Mouse (Mus musculus) neural tube, embryonic 12.5 days (tissue): ENCODE data around the gene Taf1b. TPM values are rescaled to one million over a fixed set of nuclear protein-coding genes. Genes with fewer than 3 reads are reported as not detected.

ENCODE experiments used
- ATAC-seq: fragments of 200-750 bp; cut with Nextera tagmentation; 2 replicates; pipeline ENCODE4 v1.8.0; 2017; ENCODE audit warnings: low read depth, mild to moderate bottlenecking, moderate TSS enrichment, moderate library complexity; ENCODE audit not compliant: low FRiP score
- H3K27ac ChIP-seq: fragments of 300-500 bp; sonication (generic); 2 replicates; pipeline ENCODE4 v1.5.1; 2016
- H3K27me3 ChIP-seq: fragments of 300-500 bp; sonication (generic); replicated peaks from 2 replicates; pipeline ENCODE4 v1.6.1; 2016; ENCODE audit warnings: mild to moderate bottlenecking
- H3K36me3 ChIP-seq: fragments of 300-500 bp; sonication (generic); 2 replicates; pipeline ENCODE4 v1.6.1; 2016; ENCODE audit warnings: mild to moderate bottlenecking
- H3K4me1 ChIP-seq: fragments of 300-500 bp; sonication (generic); 2 replicates; pipeline ENCODE4 v1.6.1; 2016
- H3K4me2 ChIP-seq: fragments of 300-500 bp; sonication (generic); replicated peaks from 2 replicates; pipeline ENCODE4 v1.6.1; 2016; ENCODE audit warnings: mild to moderate bottlenecking
- H3K4me3 ChIP-seq: fragments of 300-500 bp; sonication (generic); 2 replicates; pipeline ENCODE4 v1.5.1; 2016
- H3K9ac ChIP-seq: fragments of 300-500 bp; sonication (generic); 2 replicates; pipeline ENCODE4 v1.6.1; 2016; ENCODE audit warnings: mild to moderate bottlenecking
- H3K9me3 ChIP-seq: fragments of 300-500 bp; sonication (generic); 2 replicates; pipeline ENCODE4 v1.6.1; 2016; ENCODE audit warnings: mild to moderate bottlenecking
- WGBS: fragments of 180-500 bp; shearing (Covaris S2); methylation state at CpG from one replicate; pipeline ENCODE4 v1.1.7; 2016; 5-methylcytosine and 5-hydroxymethylcytosine counted together
- polyA plus RNA-seq: library from polyadenylated mRNA; unstranded; fragments of >200 nt; fragmentation: Nextera tagmentation; extraction: Ambion mirVana; gene quantifications from 2 replicates; pipeline ENCODE4 v1.2.1, GENCODE M21; 2016

Taf1b gene
- polyA plus RNA-seq, 1 experiment from 2014 or later, result 32.7 TPM

GRCm38 (mm10) chr12:24590371-24590770, 92.2 kb downstream of the Taf1b start:
- no peak overlapping the region for H3K27ac ChIP-seq
- peaks cover 7% of the 10 kb centered on the region; the same call in 1 of the 2 replicates for H3K4me1 ChIP-seq
- no peak overlapping the region for H3K4me3 ChIP-seq
- no peaks in the 10 kb centered on the region for H3K27me3 ChIP-seq
- ATAC-seq, result no peak
- H3K9me3 ChIP-seq, result no peaks in the 10 kb centered on the region
- no peak overlapping the region for H3K4me2 ChIP-seq
- H3K36me3 ChIP-seq, result no peaks in the 10 kb centered on the region
- WGBS, result 87% methylated on average over 7 of the region's 7 CpGs
- no peak overlapping the region for H3K9ac ChIP-seq

- Histone ChIP-seq H3K9ac (no peak overlapping the region), H3K27me3 (no peaks in the 10 kb centered on the region), H3K4me3 (no peak overlapping the region), H3K4me1 (peaks cover 7% of the 10 kb centered on the region; the same call in 1 of the 2 replicates), H3K27ac (no peak overlapping the region), H3K4me2 (no peak overlapping the region), H3K9me3 (no peaks in the 10 kb centered on the region), H3K36me3 (no peaks in the 10 kb centered on the region)
- 83% methylated on average over 9 of the region's 9 CpGs for WGBS
- ATAC-seq, result no peak
These were observed 93.9 kb downstream of the Taf1b start for GRCm38 (mm10) chr12:24592055-24592454.

DNA sequence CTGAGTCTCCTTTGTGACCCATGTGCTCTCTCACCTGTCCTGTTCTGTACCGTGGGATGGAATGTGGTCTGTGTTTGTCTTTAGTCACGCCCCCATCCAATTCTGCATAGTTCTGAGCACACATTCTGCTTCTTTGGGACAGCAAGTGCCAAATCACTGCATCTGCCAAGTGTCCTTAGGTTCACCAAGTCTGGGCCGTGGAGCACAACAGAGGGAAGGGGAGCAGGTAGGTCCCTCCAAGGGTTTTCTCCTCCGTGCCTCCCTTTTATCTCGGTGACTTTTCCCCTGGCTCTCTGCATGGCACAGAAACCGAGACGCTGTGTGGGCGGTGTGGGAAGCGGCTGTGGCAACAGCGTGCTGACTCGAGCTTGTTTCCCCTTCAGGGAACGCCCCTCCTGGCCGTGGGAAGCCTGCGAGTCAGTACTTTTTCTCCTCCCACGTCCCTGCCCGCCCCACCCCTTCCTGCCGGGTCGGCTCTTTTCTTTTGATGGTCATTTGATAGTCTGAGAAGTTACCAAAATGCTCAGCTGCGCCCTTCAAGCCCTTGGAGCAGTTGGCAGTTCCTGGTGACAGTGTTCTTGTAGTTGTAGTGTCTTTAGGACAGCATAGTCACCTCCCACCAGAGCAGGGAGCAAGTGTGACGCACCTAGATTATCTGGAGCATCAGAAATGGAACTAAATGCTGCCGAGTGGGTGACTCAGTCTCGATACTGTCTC, 95.0 kb downstream of the Taf1b start:
- Histone ChIP-seq H3K9me3 (no peaks in the 10 kb centered on the region), H3K4me3 (no peak overlapping the region), H3K9ac (no peak overlapping the region), H3K27me3 (no peaks in the 10 kb centered on the region), H3K36me3 (no peaks in the 10 kb centered on the region), H3K27ac (no peak overlapping the region), H3K4me2 (peak overlapping the region; percentile 47), H3K4me1 (peaks cover 7% of the 10 kb centered on the region; the same call in 1 of the 2 replicates)
- ATAC-seq, result 0 out of 2 replicates have a peak, but pooled peaks have one; percentile 37
- 21% methylated on average over 22 of the region's 22 CpGs for WGBS

- H3K4me2 ChIP-seq, result no peak overlapping the region
- no peaks in the 10 kb centered on the region for H3K27me3 ChIP-seq
- H3K27ac ChIP-seq, result no peak overlapping the region
- no peak for ATAC-seq
- no peak overlapping the region for H3K9ac ChIP-seq
- H3K36me3 ChIP-seq, result no peaks in the 10 kb centered on the region
- H3K9me3 ChIP-seq, result no peaks in the 10 kb centered on the region
- H3K4me3 ChIP-seq, result no peak overlapping the region
- 87% methylated on average over 6 of the region's 6 CpGs for WGBS
- peaks cover 7% of the 10 kb centered on the region; the same call in 1 of the 2 replicates for H3K4me1 ChIP-seq
These were observed 99.2 kb downstream of the Taf1b start for GRCm38 (mm10) chr12:24597376-24597775.

DNA sequence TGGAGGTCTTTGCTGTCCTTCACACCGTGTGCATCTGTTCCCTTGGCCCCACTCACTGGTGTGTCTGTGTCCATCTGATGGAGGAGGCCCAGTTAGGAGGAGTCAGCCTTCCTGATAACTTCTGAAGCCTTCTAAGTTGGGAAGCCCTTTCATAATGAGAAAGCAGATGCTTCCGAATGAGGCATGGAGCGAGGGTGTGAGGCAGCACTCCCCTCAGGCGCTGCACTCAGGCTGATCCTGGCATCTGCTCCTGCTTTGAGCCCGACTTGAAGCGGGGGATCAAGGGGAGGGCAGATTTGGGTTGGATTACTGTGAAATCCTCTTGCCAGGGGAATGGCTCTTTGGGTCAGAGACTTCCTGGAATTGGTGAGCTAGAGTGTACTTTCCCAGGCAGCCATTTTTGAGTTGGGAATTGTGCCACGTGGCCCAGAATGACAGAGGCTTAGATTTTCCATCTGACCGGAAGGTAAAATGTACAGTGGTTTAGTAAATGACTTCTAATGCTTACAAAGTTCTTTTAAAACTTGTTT, 101.3 kb downstream of the Taf1b start:
- H3K27me3 ChIP-seq, result no peaks in the 10 kb centered on the region
- ATAC-seq, result no peak
- WGBS, result 74% methylated on average over 8 of the region's 8 CpGs

DNA sequence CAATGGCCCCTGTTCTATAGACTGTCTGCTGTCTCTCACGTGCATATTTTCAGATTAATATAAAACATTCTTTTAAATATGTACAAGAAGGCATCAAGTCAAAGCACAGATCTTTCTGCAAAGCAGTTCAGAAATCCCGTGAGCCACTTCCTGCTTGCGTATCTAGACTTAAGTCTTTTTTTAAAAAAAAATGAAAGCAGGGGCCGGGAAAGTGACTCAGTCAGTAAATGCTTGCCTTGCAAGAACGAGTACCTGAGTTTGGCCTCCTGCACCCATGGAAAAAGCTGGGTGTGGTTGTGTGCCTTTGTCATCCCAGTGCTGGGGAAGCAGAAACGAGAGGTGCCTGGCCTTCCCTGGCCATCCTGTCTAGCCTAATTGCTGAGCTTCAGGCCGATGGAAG, 101.9 kb downstream of the Taf1b start:
- WGBS, result 92% methylated on average over 7 of the region's 7 CpGs
- Histone ChIP-seq H3K27ac (no peak overlapping the region), H3K4me1 (no peaks in the 10 kb centered on the region), H3K4me2 (no peak overlapping the region), H3K4me3 (no peak overlapping the region), H3K9me3 (no peaks in the 10 kb centered on the region), H3K9ac (no peak overlapping the region), H3K36me3 (no peaks in the 10 kb centered on the region), H3K27me3 (no peaks in the 10 kb centered on the region)
- no peak for ATAC-seq

More for the DNA sequence above, 101.3 kb downstream of the Taf1b start:
- Histone ChIP-seq H3K36me3 (no peaks in the 10 kb centered on the region), H3K9ac (no peak overlapping the region), H3K4me3 (no peak overlapping the region), H3K9me3 (no peaks in the 10 kb centered on the region), H3K27ac (no peak overlapping the region), H3K4me2 (no peak overlapping the region), H3K4me1 (no peaks in the 10 kb centered on the region)

- Histone ChIP-seq H3K4me1 (no peaks in the 10 kb centered on the region), H3K27me3 (no peaks in the 10 kb centered on the region), H3K9ac (no peak overlapping the region), H3K27ac (no peak overlapping the region), H3K4me3 (no peak overlapping the region), H3K9me3 (no peaks in the 10 kb centered on the region), H3K36me3 (no peaks in the 10 kb centered on the region), H3K4me2 (no peak overlapping the region)
- WGBS, result 3% methylated on average over 9 of the region's 9 CpGs
- peak; percentile 59 for ATAC-seq
These were observed 102.6 kb downstream of the Taf1b start for GRCm38 (mm10) chr12:24600806-24601205.

DNA sequence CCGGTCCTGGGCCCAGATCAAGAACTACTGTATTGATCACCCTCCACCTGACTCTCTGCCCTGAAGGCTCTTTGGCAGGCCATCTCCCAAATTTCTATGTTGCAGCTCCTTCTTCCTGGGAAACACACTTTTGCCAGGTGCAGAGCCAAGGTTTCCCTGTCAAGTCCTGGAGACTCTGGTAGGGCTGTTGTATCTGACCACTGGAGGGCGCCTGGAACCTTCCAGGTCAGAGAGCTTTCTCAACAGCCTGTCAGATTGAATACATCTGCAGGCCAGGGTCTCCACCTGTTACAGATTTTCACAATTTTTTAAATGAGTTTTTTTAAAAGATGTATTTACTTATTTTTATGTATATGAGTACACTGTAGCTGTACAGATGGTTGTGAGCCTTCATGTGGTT, 105.1 kb downstream of the Taf1b start:
- Histone ChIP-seq H3K27ac (no peak overlapping the region), H3K4me1 (no peaks in the 10 kb centered on the region), H3K36me3 (no peaks in the 10 kb centered on the region), H3K9me3 (no peaks in the 10 kb centered on the region), H3K4me3 (no peak overlapping the region), H3K4me2 (no peak overlapping the region), H3K27me3 (no peaks in the 10 kb centered on the region), H3K9ac (no peak overlapping the region)
- WGBS, result 34% methylated on average over 2 of the region's 2 CpGs
- ATAC-seq, result no peak

DNA sequence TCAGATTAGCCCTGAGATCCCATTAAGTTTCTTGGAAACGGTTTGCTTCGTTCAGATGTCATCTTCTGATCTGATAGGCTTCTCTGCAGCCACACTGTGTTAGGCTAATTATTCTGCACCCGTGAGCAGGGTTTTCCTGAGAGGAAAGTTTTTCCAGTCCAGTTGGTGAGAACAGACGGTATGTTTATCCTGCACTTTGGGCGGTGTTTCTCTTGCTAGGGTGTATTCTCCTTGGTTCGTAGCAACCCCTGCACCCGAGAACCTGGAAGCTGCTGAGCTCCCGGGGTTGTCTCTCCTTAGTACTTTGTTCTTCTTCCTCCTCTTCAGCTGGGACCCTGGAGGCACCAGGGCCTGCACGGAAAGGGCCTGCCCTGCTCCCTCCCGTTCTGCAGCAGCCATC, 108.0 kb downstream of the Taf1b start:
- Histone ChIP-seq H3K4me1 (no peaks in the 10 kb centered on the region), H3K9me3 (no peaks in the 10 kb centered on the region), H3K27ac (no peak overlapping the region), H3K27me3 (no peaks in the 10 kb centered on the region), H3K36me3 (no peaks in the 10 kb centered on the region), H3K4me2 (no peak overlapping the region), H3K9ac (no peak overlapping the region), H3K4me3 (no peak overlapping the region)
- 71% methylated on average over 10 of the region's 10 CpGs for WGBS
- ATAC-seq, result no peak

Other genes starting within 250 kb of the Taf1b start
- 0.50 and 0.55 TPM in 2 replicates for gene Grhl1, start 73.9 kb downstream of the Taf1b start, polyA plus RNA-seq
- 15.5 and 16.3 TPM in 2 replicates for gene Klf11, start 152.9 kb downstream of the Taf1b start, polyA plus RNA-seq
- 1.1 and 1.3 TPM in 2 replicates for gene Cys1, start 183.5 kb downstream of the Taf1b start, polyA plus RNA-seq
- gene Rrm2, start 209.9 kb downstream of the Taf1b start, polyA plus RNA-seq, result 261 and 262 TPM in 2 replicates